Comparison of ENCODE assay signal across 9 mouse cellular contexts in the genomic region with DNA sequence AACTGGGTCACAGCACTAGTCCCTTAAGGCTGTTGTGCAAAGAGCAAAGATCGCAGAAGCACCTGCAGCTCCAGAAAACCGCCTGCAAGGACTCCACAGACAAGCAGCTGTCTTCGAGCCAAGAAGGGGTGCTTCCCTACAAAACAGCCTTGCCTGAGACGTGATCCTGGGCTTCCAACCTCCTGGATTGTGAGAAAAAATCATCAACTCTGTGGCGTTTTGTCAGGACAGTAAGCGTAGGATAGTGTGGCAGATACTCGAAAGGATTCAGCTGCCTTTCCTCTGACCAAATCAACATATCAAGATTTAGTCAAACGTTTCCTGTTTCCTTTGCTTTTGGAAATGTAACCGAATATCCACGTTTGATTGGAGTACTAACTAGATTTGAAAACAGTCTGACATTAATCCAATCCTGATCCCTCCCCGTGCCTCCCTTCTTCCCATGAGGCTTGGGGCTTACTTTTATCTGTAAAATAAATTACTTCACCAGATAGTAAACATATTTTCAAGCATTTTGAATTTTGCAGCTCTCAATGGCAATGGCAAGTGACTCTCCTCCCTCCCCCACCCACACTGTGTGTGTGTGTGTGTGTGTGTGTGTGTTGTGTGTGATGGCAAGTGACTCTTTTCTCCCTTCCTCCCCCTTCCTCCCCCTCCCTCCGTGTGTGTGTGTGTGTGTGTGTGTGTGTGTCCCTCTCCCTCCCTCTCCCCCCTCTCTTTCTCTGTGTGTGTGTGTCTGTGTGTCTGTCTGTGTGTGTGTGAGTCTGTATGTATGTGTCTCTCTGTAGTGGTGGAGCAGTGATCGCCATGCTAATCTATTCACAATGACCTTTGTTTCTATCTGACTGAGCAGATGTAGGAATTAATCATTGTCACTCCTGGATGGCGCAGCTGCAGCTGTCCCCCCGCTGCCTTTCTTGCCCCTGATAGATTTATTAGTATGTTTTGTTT. TPM values are rescaled to one million over a fixed set of nuclear protein-coding genes. Genes with fewer than 3 reads are reported as not detected.
DNase-seq lines count a peak whose midpoint lies in the region; ATAC-seq and TF ChIP-seq lines count a peak whose summit lies in the region.
"Had no signal": no experiment of that assay in that cellular context is flagged by ENCODE, and none has a peak within 500 bp of the region (broad histone marks: within the 10 kb centered on the region; RNA-seq: fewer than 3 reads in every experiment).

No protein-coding gene starts in this region.

- no peak overlapping the region for H3K4me2 ChIP-seq in liver, postnatal 0 days (ENCODE audit: low read depth, low read length)
- H3K4me2 ChIP-seq in forebrain, embryonic 14.5 days (ENCODE audit: low read length) = peak overlapping the region; percentile 5; the same call in 1 of the 2 replicates

- H3K27ac ChIP-seq in liver, adult 2 months (replicated peaks; ENCODE audit: insufficient read depth, low read depth, low read length) = no peak overlapping the region
- no peak overlapping the region for H3K27ac ChIP-seq in liver, postnatal 0 days (ENCODE audit: low read depth)
- peak overlapping the region; percentile 58 for H3K27ac ChIP-seq in forebrain, embryonic 14.5 days (ENCODE audit: low read depth, low read length)

- H3K4me1 ChIP-seq in liver, adult 2 months (ENCODE audit: control insufficient read depth, insufficient read depth, low read length) = peaks cover 4% of the 10 kb centered on the region; the same call in 1 of the 2 replicates
- H3K4me1 ChIP-seq in liver, postnatal 0 days (ENCODE audit: insufficient read depth) = no peaks in the 10 kb centered on the region; the same call in 1 of the 2 replicates
- H3K4me1 ChIP-seq in forebrain, embryonic 14.5 days (ENCODE audit: control insufficient read depth, insufficient read depth, low read length) = peaks cover 10% of the 10 kb centered on the region

- no peaks in the 10 kb centered on the region for H3K36me3 ChIP-seq in liver, adult 2 months (ENCODE audit: control insufficient read depth, insufficient read depth, low read length)
- no peaks in the 10 kb centered on the region for H3K36me3 ChIP-seq in liver, postnatal 0 days (replicated peaks; ENCODE audit: insufficient read depth, low read length)
- H3K36me3 ChIP-seq in forebrain, embryonic 14.5 days (ENCODE audit: control insufficient read depth, insufficient read depth, low read length) = no peaks in the 10 kb centered on the region

- 41% methylated on average over 15 of the region's 15 CpGs for WGBS in liver, adult 2 months
- 22% methylated on average over 15 of the region's 15 CpGs for WGBS in liver, postnatal 0 days (ENCODE audit: insufficient replicate concordance)
- 43% methylated on average over 15 of the region's 15 CpGs for WGBS in forebrain, embryonic 14.5 days

- no peak overlapping the region for H3K4me3 ChIP-seq in liver, adult 2 months (ENCODE audit: insufficient read depth, low read depth, low read length)
- H3K4me3 ChIP-seq in liver, postnatal 0 days (ENCODE audit: low read depth, low read length) = no peak overlapping the region
- no peak overlapping the region for H3K4me3 ChIP-seq in forebrain, embryonic 14.5 days (ENCODE audit: low read depth, low read length)

- ATAC-seq in liver, postnatal 0 days = no peak
- peak; percentile 75 for ATAC-seq in forebrain, embryonic 14.5 days
- ATAC-seq in megakaryocyte progenitor cell, adult 5-6 weeks (replicated peaks; ENCODE audit: poor library complexity) = no peak

- H3K9ac ChIP-seq in liver, adult 2 months (ENCODE audit: low read depth, low read length) = no peak overlapping the region
- no peak overlapping the region for H3K9ac ChIP-seq in liver, postnatal 0 days (replicated peaks)
- peak overlapping the region; percentile 21; the same call in 1 of the 2 replicates for H3K9ac ChIP-seq in forebrain, embryonic 14.5 days (ENCODE audit: low read length)

- TF ChIP-seq CTCF in liver, adult 2 months (IDR thresholded peaks at IDR 0.05; ENCODE audit: low read depth, low read length) = no peak
- TF ChIP-seq CTCF in liver, postnatal 0 days (IDR thresholded peaks at IDR 0.05; ENCODE audit: low read depth) = no peak

- no peaks in the 10 kb centered on the region for H3K9me3 ChIP-seq in liver, postnatal 0 days (ENCODE audit: low read length)
- H3K9me3 ChIP-seq in forebrain, embryonic 14.5 days (replicated peaks; ENCODE audit: control insufficient read depth, low read length) = no peaks in the 10 kb centered on the region

- no peaks in the 10 kb centered on the region for H3K27me3 ChIP-seq in liver, adult 2 months (ENCODE audit: control insufficient read depth, insufficient read depth, low read length)
- no peaks in the 10 kb centered on the region for H3K27me3 ChIP-seq in liver, postnatal 0 days (ENCODE audit: insufficient read depth, low read length)
- H3K27me3 ChIP-seq in forebrain, embryonic 14.5 days (replicated peaks; ENCODE audit: control insufficient read depth, insufficient read depth, low read length) = no peaks in the 10 kb centered on the region

- TF ChIP-seq POLR2A in liver, adult 2 months (IDR thresholded peaks at IDR 0.05; ENCODE audit: extremely low read depth, insufficient read depth, low read length) = no peak

- peak; percentile 16 for DNase-seq in liver, adult 2 months (ENCODE audit: extremely low read depth, low read depth, low spot score)
- no peak for DNase-seq in liver, postnatal 0 days
- peak; percentile 46 for DNase-seq in forebrain, embryonic 14.5 days (ENCODE audit: low spot score)
- peak; percentile 63 for DNase-seq in kidney, postnatal 14 days
- peak; percentile 79 for DNase-seq in retina, embryonic 14.5 days (ENCODE audit: low spot score)
- DNase-seq in urinary bladder, postnatal 25 days (ENCODE audit: low spot score) = no peak
- no peak for DNase-seq in ovary, adult 18-20 months (ENCODE audit: low spot score)

- H3K79me2 ChIP-seq in liver, adult 2 months (ENCODE audit: control insufficient read depth, insufficient read depth, low read length) = no peaks in the 10 kb centered on the region

- no peak for TF ChIP-seq EP300 in liver, postnatal 0 days (IDR thresholded peaks at IDR 0.05; ENCODE audit: low read depth)

RNA-seq across cellular contexts. Expression of gene Gpr156, which starts 47.3 kb away (rescaled TPM):
- not detected in 2 replicates for total RNA-seq in liver, adult 2 months (2014; rRNA removed)
- polyA plus RNA-seq in liver, adult 2 months (2012; rRNA removed) = not detected in 2 replicates
- polyA plus RNA-seq in liver, postnatal 0 days (2015; fragmentation: Nextera tagmentation; extraction: Ambion mirVana) = 0.02 TPM in 1 of 2 replicates, not detected in the other
- 4.2 and 5.1 TPM in 2 replicates for polyA plus RNA-seq in forebrain, embryonic 14.5 days (2014; fragmentation: Nextera tagmentation; extraction: Ambion mirVana)
- not detected in 2 replicates for total RNA-seq in megakaryocyte progenitor cell, adult 5-6 weeks (2015)
- not detected in 2 replicates for total RNA-seq in megakaryocyte progenitor cell, adult 5-6 weeks (2017)
- total RNA-seq: hematopoietic stem cell, adult 5-6 weeks had no signal

Comparison
In these comparisons a context has a peak if more than half of its experiments do, and no peak if none do; other contexts are left out.
1. DNase-seq: peak in liver, adult 2 months (single experiment), forebrain, embryonic 14.5 days (single experiment), kidney, postnatal 14 days (single experiment) and retina, embryonic 14.5 days (single experiment); none in liver, postnatal 0 days (single experiment), urinary bladder, postnatal 25 days (single experiment) and ovary, adult 18-20 months (single experiment).